Mouse (Mus musculus) forebrain, postnatal 0 days (tissue): ENCODE data around the gene Cnih2. TPM values are rescaled to one million over a fixed set of nuclear protein-coding genes. Genes with fewer than 3 reads are reported as not detected.

Experiments used
- ATAC-seq: fragments of 200-750 bp; cut with Nextera tagmentation; 2 replicates; pipeline ENCODE4 v1.8.0; 2017; ENCODE audit warnings: mild to moderate bottlenecking, moderate library complexity
- DNase-seq: peaks from one replicate; pipeline ENCODE4 v3.0.0-alpha.2; 2015
- H3K27ac ChIP-seq: fragments of 300-500 bp; sonication (generic); 2 replicates; pipeline ENCODE4 v1.5.1; 2014; ENCODE audit warnings: low read depth, mild to moderate bottlenecking, antibody characterized with exemption, low read length, moderate library complexity, mixed read lengths
- H3K27me3 ChIP-seq: fragments of 300-500 bp; sonication (generic); 2 replicates; pipeline ENCODE4 v1.6.1; 2014; ENCODE audit warnings: mild to moderate bottlenecking, low read length, mixed read lengths; ENCODE audit not compliant: insufficient read depth
- H3K36me3 ChIP-seq: fragments of 300-500 bp; sonication (generic); 2 replicates; pipeline ENCODE4 v1.6.1; 2014; ENCODE audit warnings: mild to moderate bottlenecking, moderate library complexity; ENCODE audit not compliant: insufficient read depth
- H3K4me1 ChIP-seq: fragments of 300-500 bp; sonication (generic); 2 replicates; pipeline ENCODE4 v1.6.1; 2014; ENCODE audit warnings: antibody characterized with exemption; ENCODE audit not compliant: insufficient read depth
- H3K4me2 ChIP-seq: fragments of 300-500 bp; sonication (generic); 2 replicates; pipeline ENCODE4 v1.6.1; 2014; ENCODE audit warnings: low read depth, mild to moderate bottlenecking, moderate library complexity
- H3K4me3 ChIP-seq: fragments of 300-500 bp; sonication (generic); 2 replicates; pipeline ENCODE4 v1.5.1; 2014; ENCODE audit warnings: low read depth, low read length, mixed read lengths
- H3K9ac ChIP-seq: fragments of 300-500 bp; sonication (generic); 2 replicates; pipeline ENCODE4 v1.6.1; 2014; ENCODE audit warnings: mild to moderate bottlenecking
- H3K9me3 ChIP-seq: fragments of 300-500 bp; sonication (generic); 2 replicates; pipeline ENCODE4 v1.6.1; 2016; ENCODE audit warnings: low read length
- CTCF ChIP-seq: sonication (generic); IDR thresholded peaks from 2 replicates; pipeline ENCODE4 v1.5.1; 2016; ENCODE audit warnings: antibody characterized with exemption, control low read depth, low read depth
- WGBS: fragments of 180-500 bp; shearing (Covaris S2); extraction: QIAGEN DNeasy Blood & Tissue Kit; methylation state at CpG from one replicate; pipeline ENCODE4 v1.1.7; 2014; 5-methylcytosine and 5-hydroxymethylcytosine counted together
- polyA plus RNA-seq: library from polyadenylated mRNA; unstranded; fragments of >200 nt; fragmentation: Nextera tagmentation; extraction: Ambion mirVana; gene quantifications from 2 replicates; pipeline ENCODE4 v1.2.1, GENCODE M21; 2015
- total RNA-seq: library from RNA; depleted of rRNA; stranded (reverse); fragments of >200 nt; gene quantifications from 2 replicates; pipeline ENCODE4 v1.2.3, GENCODE M21; 2014

The Cnih2 gene
- total and polyA plus RNA-seq, 2 experiments from 2014 or later, result 604 to 663 TPM

DNA sequence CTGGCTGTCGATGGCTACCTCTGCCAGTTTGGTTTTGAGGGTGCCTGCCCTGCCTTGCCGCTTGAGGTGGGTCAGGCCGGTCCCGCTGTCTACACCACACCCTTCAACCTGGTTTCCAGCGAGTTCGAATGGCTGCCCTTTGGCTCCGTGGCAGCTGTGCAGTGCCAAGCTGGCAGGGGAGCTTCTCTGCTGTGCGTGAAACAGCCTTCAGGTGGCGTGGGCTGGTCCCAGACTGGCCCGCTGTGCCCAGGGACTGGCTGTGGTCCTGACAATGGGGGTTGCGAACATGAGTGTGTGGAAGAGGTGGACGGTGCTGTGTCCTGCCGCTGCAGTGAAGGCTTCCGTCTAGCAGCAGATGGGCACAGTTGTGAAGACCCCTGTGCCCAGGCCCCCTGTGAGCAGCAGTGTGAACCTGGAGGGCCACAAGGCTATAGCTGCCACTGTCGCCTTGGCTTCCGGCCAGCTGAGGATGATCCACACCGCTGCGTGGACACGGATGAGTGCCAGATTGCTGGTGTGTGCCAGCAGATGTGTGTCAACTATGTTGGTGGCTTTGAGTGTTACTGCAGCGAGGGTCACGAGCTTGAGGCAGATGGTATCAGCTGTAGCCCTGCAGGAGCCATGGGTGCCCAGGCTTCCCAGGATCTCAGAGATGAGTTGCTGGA is 29.6 kb downstream of the Cnih2 start:
- Histone ChIP-seq H3K4me1 (peaks cover 17% of the 10 kb centered on the region), H3K4me2 (peak overlapping the region; percentile 86), H3K9ac (peak overlapping the region; percentile 55), H3K9me3 (no peaks in the 10 kb centered on the region), H3K36me3 (no peaks in the 10 kb centered on the region), H3K27ac (no peak overlapping the region), H3K27me3 (no peaks in the 10 kb centered on the region), H3K4me3 (peak overlapping the region; percentile 38)
- DNase-seq, result peak; percentile 24
- WGBS, result 39% methylated on average over 21 of the region's 21 CpGs
- TF ChIP-seq CTCF, result peak; percentile 21; the same call in 1 of the 2 replicates
- ATAC-seq, result no peak

DNA sequence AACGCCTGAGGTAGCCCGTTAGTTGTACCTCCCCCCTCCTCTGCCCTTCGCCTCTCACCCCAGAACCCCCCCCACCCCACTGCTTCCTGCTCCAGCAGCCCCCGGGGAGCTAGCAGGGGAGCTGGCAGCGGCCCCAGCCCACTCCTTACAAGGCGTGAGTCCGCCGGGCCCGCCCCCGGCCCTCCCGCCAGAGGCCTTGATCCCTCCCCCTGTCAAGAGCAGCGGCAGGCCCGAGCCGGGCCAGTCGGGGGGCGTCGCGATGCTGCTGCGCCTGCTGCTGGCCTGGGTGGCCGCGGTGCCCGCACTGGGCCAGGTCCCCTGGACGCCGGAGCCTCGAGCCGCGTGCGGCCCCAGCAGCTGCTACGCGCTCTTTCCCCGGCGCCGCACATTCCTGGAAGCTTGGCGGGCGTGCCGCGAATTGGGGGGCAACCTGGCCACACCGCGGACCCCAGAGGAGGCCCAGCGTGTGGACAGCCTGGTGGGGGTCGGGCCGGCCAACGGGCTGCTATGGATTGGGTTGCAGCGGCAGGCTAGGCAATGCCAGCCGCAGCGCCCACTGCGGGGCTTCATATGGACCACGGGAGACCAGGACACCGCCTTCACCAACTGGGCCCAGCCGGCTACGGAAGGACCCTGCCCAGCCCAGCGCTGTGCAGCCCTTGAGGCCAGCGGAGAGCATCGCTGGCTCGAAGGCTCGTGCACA is 30.3 kb downstream of the Cnih2 start, which contains the start of gene Cd248:
Gene Cd248, plus strand, starts transcription at position 212 of the 703 bp plus-strand sequence.
- Histone ChIP-seq H3K9ac (peak within 1 kb of the TSS; percentile 55), H3K4me1 (peaks cover 17% of the 10 kb centered on the region), H3K4me2 (peak within 1 kb of the TSS; percentile 86), H3K36me3 (no peaks in the 10 kb centered on the region), H3K27ac (no peak within 1 kb of the TSS), H3K9me3 (no peaks in the 10 kb centered on the region), H3K4me3 (peak within 1 kb of the TSS; percentile 38), H3K27me3 (no peaks in the 10 kb centered on the region)
- TF ChIP-seq CTCF, result no peak
- WGBS, result 3% methylated on average over 49 of the region's 56 CpGs
- DNase-seq (peak; percentile 60), ATAC-seq (peak; percentile 32)

DNA sequence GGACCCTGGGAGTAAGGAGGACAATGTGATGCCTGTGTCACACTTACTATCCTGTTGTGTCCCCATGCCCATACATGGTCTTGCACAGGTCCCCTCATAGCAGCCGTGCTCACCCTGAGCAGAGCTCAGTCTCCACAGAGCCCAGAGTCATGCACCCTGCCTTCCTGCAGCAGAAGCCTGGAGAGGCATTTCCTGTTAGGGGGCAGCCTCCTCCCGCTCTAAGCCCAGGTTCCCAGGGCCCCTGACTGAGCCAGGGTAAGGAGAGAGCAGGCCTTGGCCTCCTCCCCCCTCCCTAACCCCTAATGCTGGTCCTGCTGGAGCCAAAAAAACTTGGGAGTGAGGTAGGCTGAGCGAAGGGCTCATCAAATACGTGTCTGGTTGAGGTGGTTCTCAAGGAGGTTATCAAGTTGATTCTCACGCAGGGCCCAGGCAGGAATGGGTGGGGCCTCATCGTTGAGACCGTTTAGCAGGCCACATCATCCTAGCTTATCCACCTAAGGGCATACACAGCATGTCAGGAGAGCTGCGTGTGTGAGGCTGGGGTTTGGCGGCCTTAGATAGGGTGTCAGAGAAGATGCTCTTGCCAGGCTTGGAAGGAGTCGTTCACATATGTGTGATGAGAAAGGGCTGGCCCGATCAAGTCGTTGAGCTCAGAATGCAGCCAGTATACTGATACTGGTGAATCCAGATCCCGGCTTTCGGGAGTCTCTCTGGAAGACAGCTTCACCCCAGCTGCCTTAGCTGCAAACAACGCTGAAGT is 31.1 kb downstream of the Cnih2 start:
- H3K27ac ChIP-seq, result no peak overlapping the region
- peak overlapping the region; percentile 86 for H3K4me2 ChIP-seq
- H3K4me3 ChIP-seq, result peak overlapping the region; percentile 38; the same call in 1 of the 2 replicates
- no peaks in the 10 kb centered on the region for H3K9me3 ChIP-seq
- H3K27me3 ChIP-seq, result no peaks in the 10 kb centered on the region
- H3K36me3 ChIP-seq, result no peaks in the 10 kb centered on the region
- peak; percentile 8; the same call in 1 of the 2 replicates for ATAC-seq
- H3K9ac ChIP-seq, result peak overlapping the region; percentile 55; the same call in 1 of the 2 replicates
- 18% methylated on average over 15 of the region's 15 CpGs for WGBS
- peak; percentile 40 for DNase-seq
- no peak for TF ChIP-seq CTCF
- peaks cover 12% of the 10 kb centered on the region for H3K4me1 ChIP-seq

GRCm38 (mm10) chr19:5065104-5065503 is 33.2 kb downstream of the Cnih2 start:
- ATAC-seq (no peak), DNase-seq (no peak)
- Histone ChIP-seq H3K4me2 (no peak overlapping the region), H3K4me3 (no peak overlapping the region), H3K4me1 (peaks cover 4% of the 10 kb centered on the region; the same call in 1 of the 2 replicates), H3K27me3 (no peaks in the 10 kb centered on the region), H3K9ac (no peak overlapping the region), H3K9me3 (no peaks in the 10 kb centered on the region), H3K27ac (no peak overlapping the region), H3K36me3 (no peaks in the 10 kb centered on the region)
- TF ChIP-seq CTCF, result no peak
- 59% methylated on average over 7 of the region's 7 CpGs for WGBS

DNA sequence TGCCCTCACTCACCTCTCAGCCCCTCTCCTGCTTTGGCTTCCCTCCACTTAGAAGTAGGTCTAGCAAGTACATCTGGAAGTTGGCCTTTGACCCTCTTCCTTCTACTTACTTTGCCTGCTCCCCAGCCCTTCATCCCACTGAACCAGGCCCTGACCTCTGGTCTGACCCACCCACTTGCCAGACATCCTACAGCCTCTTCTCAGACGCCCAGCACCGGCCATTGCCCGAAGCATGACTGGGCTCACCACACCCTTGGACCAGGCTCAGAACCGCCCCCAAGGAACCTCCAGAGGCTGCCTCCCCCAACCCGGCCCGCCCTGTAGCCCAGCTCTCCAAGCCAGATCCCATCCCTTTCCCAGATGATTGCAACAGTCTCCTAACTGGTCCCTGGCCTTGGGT is 35.9 kb downstream of the Cnih2 start:
- H3K4me1 ChIP-seq, result peaks cover 2% of the 10 kb centered on the region; the same call in 1 of the 2 replicates
- 88% methylated on average over 6 of the region's 6 CpGs for WGBS
- ATAC-seq, result no peak

DNA sequence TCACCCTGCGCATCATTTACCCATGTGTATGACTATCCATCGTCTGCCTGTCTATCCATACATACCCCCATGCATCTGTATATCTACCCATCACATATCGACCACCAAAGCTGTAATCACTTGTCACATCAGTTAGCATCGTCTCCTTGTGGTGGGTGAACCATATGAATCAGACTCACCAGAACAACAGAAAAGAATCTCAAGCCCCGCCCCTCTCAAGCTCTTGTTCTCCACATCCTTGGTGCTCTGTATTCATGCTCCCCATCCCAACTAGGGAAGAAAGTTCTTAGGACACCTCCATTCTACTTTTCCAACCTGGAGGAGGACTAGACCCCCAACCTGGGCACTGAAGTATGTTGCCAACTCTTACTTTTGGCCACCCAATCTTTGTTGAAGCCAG is 36.3 kb downstream of the Cnih2 start:
- H3K27me3 ChIP-seq, result no peaks in the 10 kb centered on the region
- WGBS, result 87% methylated on average over 5 of the region's 5 CpGs

More for the DNA sequence above, 35.9 kb downstream of the Cnih2 start:
- H3K9ac ChIP-seq, result no peak overlapping the region
- no peaks in the 10 kb centered on the region for H3K36me3 ChIP-seq
- H3K4me2 ChIP-seq, result no peak overlapping the region
- H3K9me3 ChIP-seq, result no peaks in the 10 kb centered on the region
- DNase-seq, result no peak
- no peaks in the 10 kb centered on the region for H3K27me3 ChIP-seq
- H3K4me3 ChIP-seq, result no peak overlapping the region
- TF ChIP-seq CTCF, result no peak
- H3K27ac ChIP-seq, result no peak overlapping the region

More for the DNA sequence above, 36.3 kb downstream of the Cnih2 start:
- no peak for TF ChIP-seq CTCF
- no peaks in the 10 kb centered on the region for H3K4me1 ChIP-seq
- no peak overlapping the region for H3K4me3 ChIP-seq
- no peak overlapping the region for H3K9ac ChIP-seq
- no peak for ATAC-seq
- DNase-seq, result no peak
- H3K4me2 ChIP-seq, result no peak overlapping the region
- H3K36me3 ChIP-seq, result no peaks in the 10 kb centered on the region
- no peaks in the 10 kb centered on the region for H3K9me3 ChIP-seq
- no peak overlapping the region for H3K27ac ChIP-seq
